Mouse (Mus musculus): Measurements from ENCODE around the gene Ces2b. TPM values are rescaled to one million over a fixed set of nuclear protein-coding genes. Genes with fewer than 3 reads are reported as not detected.

The Ces2b gene
- polyA plus RNA-seq (2014; fragmentation: Illumina TruSeq; extraction: RNeasy Lipid Tissue Mini Kit (QIAGEN cat#74804); ENCODE audit: low read depth, low replicate concordance), result 13.4 TPM

GRCm38 (mm10) chr8:104831440-104831839 is at the start of gene Ces2b:
Gene Ces2b (plus strand): TSS chr8:104831572.

GRCm38 (mm10) chr8:104846831-104847230 is 15.5 kb downstream of the Ces2b start, which contains the start of gene Ces2c:
Gene Ces2c (plus strand): TSS chr8:104847068.

Other genes with a start within 250 kb of the Ces2b start
- gene Pdp2, start 240.1 kb upstream of the Ces2b start, polyA plus RNA-seq (2014; fragmentation: Illumina TruSeq; extraction: RNeasy Lipid Tissue Mini Kit (QIAGEN cat#74804); ENCODE audit: low read depth, low replicate concordance), result 34.7 TPM
- not detected for gene Cdh16, start 207.2 kb upstream of the Ces2b start, polyA plus RNA-seq (2014; fragmentation: Illumina TruSeq; extraction: RNeasy Lipid Tissue Mini Kit (QIAGEN cat#74804); ENCODE audit: low read depth, low replicate concordance)
- 0.28 TPM for gene Rrad, start 200.2 kb upstream of the Ces2b start, polyA plus RNA-seq (2014; fragmentation: Illumina TruSeq; extraction: RNeasy Lipid Tissue Mini Kit (QIAGEN cat#74804); ENCODE audit: low read depth, low replicate concordance)
- 2.9 TPM for gene Ciao2b, start 189.6 kb upstream of the Ces2b start, polyA plus RNA-seq (2014; fragmentation: Illumina TruSeq; extraction: RNeasy Lipid Tissue Mini Kit (QIAGEN cat#74804); ENCODE audit: low read depth, low replicate concordance)
- gene Ces2a, start 97.6 kb upstream of the Ces2b start, polyA plus RNA-seq (2014; fragmentation: Illumina TruSeq; extraction: RNeasy Lipid Tissue Mini Kit (QIAGEN cat#74804); ENCODE audit: low read depth, low replicate concordance), result 65.7 TPM
- 458 TPM for gene Ces2c, start 15.5 kb downstream of the Ces2b start, polyA plus RNA-seq (2014; fragmentation: Illumina TruSeq; extraction: RNeasy Lipid Tissue Mini Kit (QIAGEN cat#74804); ENCODE audit: low read depth, low replicate concordance)
- gene Ces2e, start 94.7 kb downstream of the Ces2b start, polyA plus RNA-seq (2014; fragmentation: Illumina TruSeq; extraction: RNeasy Lipid Tissue Mini Kit (QIAGEN cat#74804); ENCODE audit: low read depth, low replicate concordance), result 124 TPM
- 0.91 TPM for gene Ces2f, start 115.8 kb downstream of the Ces2b start, polyA plus RNA-seq (2014; fragmentation: Illumina TruSeq; extraction: RNeasy Lipid Tissue Mini Kit (QIAGEN cat#74804); ENCODE audit: low read depth, low replicate concordance)
- gene Ces2g, start 130.1 kb downstream of the Ces2b start, polyA plus RNA-seq (2014; fragmentation: Illumina TruSeq; extraction: RNeasy Lipid Tissue Mini Kit (QIAGEN cat#74804); ENCODE audit: low read depth, low replicate concordance), result 32.2 TPM
- 0.41 TPM for gene Ces2h, start 169.3 kb downstream of the Ces2b start, polyA plus RNA-seq (2014; fragmentation: Illumina TruSeq; extraction: RNeasy Lipid Tissue Mini Kit (QIAGEN cat#74804); ENCODE audit: low read depth, low replicate concordance)
- 0.76 TPM for gene Ces3a, start 217.0 kb downstream of the Ces2b start, polyA plus RNA-seq (2014; fragmentation: Illumina TruSeq; extraction: RNeasy Lipid Tissue Mini Kit (QIAGEN cat#74804); ENCODE audit: low read depth, low replicate concordance)